Mouse (Mus musculus): ENCODE data around the gene Cnnm2.

Gene Cnnm2

GRCm38 (mm10) chr19:46928136-46928535 is 166.7 kb downstream of the Cnnm2 start:
- no peak for DNase-seq (ENCODE audit: low read depth, low spot score)

- DNase-seq (ENCODE audit: low read depth, low spot score), result no peak
Observed at GRCm38 (mm10) chr19:46929044-46929587, 167.7 kb downstream of the Cnnm2 start.
